Mouse (Mus musculus) regulatory T cell (primary cell): ENCODE data around the gene 1700024G13Rik.

Experiments
- in situ Hi-C: fragments of 300-600 bp; cut with MboI, MseI; formaldehyde crosslinking; loops from one replicate; pipeline ENCODE4 v1.15.1; 2025; ENCODE audit warnings: high pct_unique_total_duplicates

Gene 1700024G13Rik

GRCm38 (mm10) chr14:32332515-32333445, 55.4 kb downstream of the 1700024G13Rik start:
- in situ Hi-C loops = no loop called here

DNA sequence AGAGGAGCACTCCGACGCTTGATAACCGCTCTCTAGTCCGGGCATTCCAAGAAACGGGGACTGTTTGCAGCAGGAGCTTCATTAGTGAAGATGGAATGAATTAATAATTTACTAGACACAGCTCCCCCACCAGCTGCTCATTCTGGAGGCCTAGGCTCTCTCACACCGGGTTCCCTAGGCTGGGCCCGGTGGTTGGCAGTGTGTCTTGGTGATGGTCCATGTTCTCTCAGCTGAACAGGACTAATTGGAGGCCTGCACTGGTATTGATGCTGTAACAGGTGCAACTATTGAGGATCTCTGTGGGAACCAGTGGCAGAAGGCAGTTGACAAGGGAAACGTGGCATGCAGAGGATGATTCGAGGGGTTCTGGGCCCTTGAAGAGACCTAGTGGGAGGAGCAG, 60.8 kb downstream of the 1700024G13Rik start:
- in situ Hi-C loops = no loop called here
